Mouse (Mus musculus) liver, adult 2 months (tissue): Measurements from ENCODE around the gene Fam83f. TPM values are rescaled to one million over a fixed set of nuclear protein-coding genes. Genes with fewer than 3 reads are reported as not detected.

Experiments used
- DNase-seq: peaks from one replicate; pipeline ENCODE4 v3.0.0-alpha.2; 2011; ENCODE audit warnings: low read depth, low spot score; ENCODE audit errors: extremely low read depth
- H3K27ac ChIP-seq: fragments of 200-500 bp; replicated peaks from 2 replicates; pipeline ENCODE4 v1.5.1; 2012; ENCODE audit warnings: low read depth, mild to moderate bottlenecking, control low read depth, inconsistent platforms, low read length; ENCODE audit not compliant: insufficient read depth
- H3K27me3 ChIP-seq: fragments of 200-500 bp; 2 replicates; pipeline ENCODE4 v1.6.1; 2012; ENCODE audit warnings: mild to moderate bottlenecking, moderate library complexity, low read length, inconsistent platforms; ENCODE audit not compliant: control insufficient read depth, insufficient read depth
- H3K36me3 ChIP-seq: fragments of 200-500 bp; 2 replicates; pipeline ENCODE4 v1.6.1; 2012; ENCODE audit warnings: low read length, inconsistent platforms; ENCODE audit not compliant: control insufficient read depth, insufficient read depth
- H3K4me1 ChIP-seq: fragments of 200-500 bp; 2 replicates; pipeline ENCODE4 v1.6.1; 2011; ENCODE audit warnings: low read length; ENCODE audit not compliant: control insufficient read depth, insufficient read depth
- H3K4me3 ChIP-seq: fragments of 200-500 bp; 2 replicates; pipeline ENCODE4 v1.5.1; 2011; ENCODE audit warnings: low read depth, mild to moderate bottlenecking, control low read depth, low read length, moderate library complexity; ENCODE audit not compliant: insufficient read depth
- H3K79me2 ChIP-seq: fragments of 200-500 bp; 2 replicates; pipeline ENCODE4 v1.6.1; 2012; ENCODE audit warnings: inconsistent platforms, mild to moderate bottlenecking, low read length, moderate library complexity; ENCODE audit not compliant: control insufficient read depth, insufficient read depth
- H3K9ac ChIP-seq: fragments of 200-500 bp; 2 replicates; pipeline ENCODE4 v1.6.1; 2012; ENCODE audit warnings: low read depth, mild to moderate bottlenecking, control low read depth, inconsistent platforms, low read length
- CTCF ChIP-seq: fragments of 200-500 bp; IDR thresholded peaks from 2 replicates; pipeline ENCODE4 v1.5.1; 2011; ENCODE audit warnings: low read depth, low read length, control low read depth
- POLR2A ChIP-seq: fragments of 200-500 bp; IDR thresholded peaks from 2 replicates; pipeline ENCODE4 v1.6.1; 2011; ENCODE audit warnings: low read length, control low read depth; ENCODE audit not compliant: insufficient read depth; ENCODE audit errors: extremely low read depth
- WGBS: fragments of 180-500 bp; shearing (Covaris S2); methylation state at CpG from one replicate; pipeline ENCODE4 v1.1.7; 2018; 5-methylcytosine and 5-hydroxymethylcytosine counted together
- polyA plus RNA-seq: library from polyadenylated mRNA; depleted of rRNA; stranded (reverse); fragments of >200 nt; gene quantifications from 2 replicates; pipeline ENCODE4 v1.2.3, GENCODE M21; 2012
- total RNA-seq: library from RNA; depleted of rRNA; stranded (reverse); fragments of >200 nt; gene quantifications from 2 replicates; pipeline ENCODE4 v1.2.3, GENCODE M21; 2014

Gene Fam83f
- total and polyA plus RNA-seq, 2 experiments, result 0.28 to 1.0 TPM

GRCm38 (mm10) chr15:80697564-80697963 is 25.9 kb downstream of the Fam83f start:
- TF ChIP-seq CTCF (no peak), POLR2A (no peak)
- Histone ChIP-seq H3K36me3 (no peaks in the 10 kb centered on the region), H3K27me3 (no peaks in the 10 kb centered on the region), H3K79me2 (no peaks in the 10 kb centered on the region), H3K4me3 (no peak overlapping the region), H3K4me1 (no peaks in the 10 kb centered on the region), H3K27ac (no peak overlapping the region), H3K9ac (no peak overlapping the region)
- no peak for DNase-seq
- 76% methylated on average over 5 of the region's 5 CpGs for WGBS

- Histone ChIP-seq H3K9ac (no peak overlapping the region), H3K27ac (no peak overlapping the region), H3K4me1 (peaks cover under 1% of the 10 kb centered on the region; the same call in 1 of the 2 replicates), H3K27me3 (no peaks in the 10 kb centered on the region), H3K4me3 (no peak overlapping the region), H3K36me3 (no peaks in the 10 kb centered on the region), H3K79me2 (no peaks in the 10 kb centered on the region)
- WGBS, result 51% methylated on average over 8 of the region's 8 CpGs
- TF ChIP-seq CTCF (no peak), POLR2A (no peak)
- no peak for DNase-seq
These were observed 30.0 kb downstream of the Fam83f start for GRCm38 (mm10) chr15:80701481-80702257.

GRCm38 (mm10) chr15:80702910-80703309 is 31.3 kb downstream of the Fam83f start:
- H3K79me2 ChIP-seq, result no peaks in the 10 kb centered on the region
- TF ChIP-seq POLR2A (no peak), CTCF (no peak)
- 87% methylated on average over 5 of the region's 5 CpGs for WGBS
- no peak overlapping the region for H3K27ac ChIP-seq
- H3K36me3 ChIP-seq, result no peaks in the 10 kb centered on the region
- no peak for DNase-seq
- no peaks in the 10 kb centered on the region for H3K27me3 ChIP-seq
- no peak overlapping the region for H3K4me3 ChIP-seq
- peaks cover 5% of the 10 kb centered on the region for H3K4me1 ChIP-seq
- no peak overlapping the region for H3K9ac ChIP-seq

GRCm38 (mm10) chr15:80703495-80703894 is 31.8 kb downstream of the Fam83f start:
- Histone ChIP-seq H3K4me1 (peaks cover 5% of the 10 kb centered on the region), H3K79me2 (no peaks in the 10 kb centered on the region), H3K4me3 (no peak overlapping the region), H3K27ac (no peak overlapping the region), H3K36me3 (no peaks in the 10 kb centered on the region), H3K9ac (no peak overlapping the region), H3K27me3 (no peaks in the 10 kb centered on the region)
- 77% methylated on average over 2 of the region's 2 CpGs for WGBS
- TF ChIP-seq CTCF (no peak), POLR2A (no peak)
- DNase-seq, result no peak

GRCm38 (mm10) chr15:80704267-80704666 is 32.6 kb downstream of the Fam83f start:
- Histone ChIP-seq H3K79me2 (no peaks in the 10 kb centered on the region), H3K36me3 (no peaks in the 10 kb centered on the region), H3K4me3 (no peak overlapping the region), H3K9ac (no peak overlapping the region), H3K4me1 (peaks cover 5% of the 10 kb centered on the region), H3K27ac (no peak overlapping the region), H3K27me3 (no peaks in the 10 kb centered on the region)
- whole genome bisulfite sequencing, result 7% methylated on average over 7 of the region's 7 CpGs
- no peak for TF ChIP-seq POLR2A
- TF ChIP-seq CTCF, result peak; percentile 98
- peak; percentile 86 for DNase-seq
